Mouse (Mus musculus): Measurements from ENCODE around the gene Add2.
"Not testable (repeated sequence)": the region's sequence is repeated elsewhere in the genome, so short reads cannot be mapped to it uniquely, and the experiment has no call there.

Add2 gene

DNA sequence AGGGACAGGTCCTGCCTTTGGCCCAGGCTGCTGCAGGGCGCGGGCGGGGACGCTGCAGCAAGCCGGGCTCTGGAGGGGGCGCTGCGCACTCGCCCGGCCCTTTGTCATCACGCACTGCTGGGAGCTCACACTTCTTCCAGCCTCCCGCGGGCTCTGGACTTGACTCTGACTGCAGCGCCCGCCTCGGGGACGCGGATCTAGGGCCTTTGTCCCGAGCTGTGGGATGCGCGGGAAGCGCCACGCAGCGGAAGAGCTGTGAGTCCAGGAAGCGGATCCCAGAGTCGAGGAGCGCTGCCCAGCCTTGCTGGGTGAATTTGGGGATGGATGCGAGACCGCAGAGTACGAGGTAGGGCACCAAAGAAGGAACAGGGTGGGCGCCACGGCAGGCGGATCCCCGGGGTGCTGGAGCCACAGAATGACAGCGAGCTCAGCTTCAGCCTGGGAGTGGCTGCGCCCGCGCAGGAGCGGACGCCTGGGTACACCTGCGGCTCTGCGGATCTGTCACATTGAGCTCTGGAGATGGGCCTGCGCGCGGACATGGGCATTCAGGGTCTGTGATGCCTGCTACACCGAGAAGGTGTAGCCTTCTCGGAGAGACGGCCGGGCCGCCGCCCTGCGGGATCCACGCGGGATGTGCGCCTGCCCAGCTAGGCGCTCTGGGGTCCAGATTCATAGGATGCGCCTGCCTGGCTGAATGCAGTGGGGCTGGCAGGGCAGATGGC lies at the start of gene Add2:
Gene Add2, plus strand, starts transcription at position 81 of the 722 bp plus-strand sequence.
- no peak for DNase-seq (ENCODE audit: low read depth)

DNA sequence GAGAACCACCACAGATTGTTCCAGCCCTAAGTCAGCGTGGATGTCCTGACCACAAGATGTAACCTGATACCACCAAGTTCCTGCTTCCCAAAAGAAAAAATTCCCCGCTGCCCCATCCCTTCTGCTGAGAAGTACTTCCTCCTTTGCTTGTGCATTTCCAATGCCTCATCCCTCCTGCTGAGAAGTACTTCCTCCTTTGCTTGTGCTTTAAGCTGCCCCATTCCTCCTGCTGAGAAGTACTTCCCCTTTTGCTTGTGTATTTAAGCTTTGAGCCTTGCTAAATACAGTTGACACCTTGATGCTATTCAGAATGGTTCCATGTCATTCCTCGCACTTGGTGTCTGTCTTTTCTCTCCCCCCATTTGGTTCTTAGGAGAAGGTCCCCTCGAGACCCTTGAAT lies 49.7 kb upstream of the Add2 start:
- not testable (repeated sequence) for DNase-seq (ENCODE audit: low read depth)

DNA sequence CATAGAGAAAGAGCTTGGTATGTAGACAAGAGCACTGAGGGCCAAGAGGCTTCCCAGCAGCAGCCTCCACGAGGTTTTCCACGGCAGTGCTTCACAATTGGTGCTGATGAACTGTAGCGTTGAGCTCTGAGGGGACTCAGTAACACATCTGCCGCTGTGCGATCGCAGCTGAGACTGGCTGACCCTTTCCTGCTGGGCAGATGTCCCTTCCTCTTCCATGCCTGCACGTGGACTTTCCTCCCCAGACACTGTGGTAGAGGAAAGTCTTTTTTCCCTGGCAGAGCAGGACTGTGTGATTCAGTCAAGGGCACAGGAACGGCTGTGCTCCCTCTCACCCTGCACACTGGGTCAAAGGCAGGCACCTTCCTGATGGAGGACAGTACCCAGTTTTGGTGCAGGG lies 44.1 kb upstream of the Add2 start:
- DNase-seq (ENCODE audit: low read depth), result no peak

DNA sequence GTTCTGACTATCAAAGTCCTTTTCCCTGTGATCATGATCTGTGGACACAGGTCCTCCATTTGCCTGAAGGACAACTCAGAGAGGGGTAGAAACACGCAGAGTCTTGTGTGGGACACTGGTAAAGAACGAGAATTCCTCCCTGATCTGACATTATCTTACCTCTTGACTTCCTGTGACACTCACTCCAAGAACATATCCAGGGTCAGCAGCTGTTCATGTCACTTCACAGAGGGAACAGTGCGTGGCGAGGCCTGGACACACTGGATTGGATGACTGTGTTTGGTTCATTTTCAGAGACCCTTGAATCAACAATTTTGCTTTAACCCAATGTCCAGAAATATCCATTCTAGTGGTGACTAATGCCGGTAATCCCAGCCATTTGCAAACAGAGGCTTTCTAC lies 38.9 kb upstream of the Add2 start:
- DNase-seq (ENCODE audit: low read depth), result not testable (repeated sequence)

DNA sequence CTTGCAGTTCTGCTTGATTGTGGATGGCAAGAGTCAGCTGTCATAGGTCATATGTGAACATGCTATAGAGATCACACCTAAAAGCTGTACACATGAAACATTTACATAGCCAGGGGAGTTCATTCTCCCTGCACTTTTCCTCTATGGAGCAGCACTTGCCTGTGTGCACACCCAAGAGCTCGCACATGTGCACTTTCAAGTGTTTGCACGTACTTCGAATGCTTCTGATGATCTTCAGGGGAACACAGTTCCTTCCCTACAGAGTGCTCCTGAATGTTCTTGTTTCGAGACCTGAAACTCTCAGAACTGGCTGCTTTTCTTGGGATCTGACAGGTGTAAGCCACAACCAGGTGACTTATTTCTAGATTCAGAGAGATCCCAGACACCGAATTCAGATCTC lies 37.7 kb upstream of the Add2 start:
- not testable (repeated sequence) for DNase-seq (ENCODE audit: low read depth)

DNA sequence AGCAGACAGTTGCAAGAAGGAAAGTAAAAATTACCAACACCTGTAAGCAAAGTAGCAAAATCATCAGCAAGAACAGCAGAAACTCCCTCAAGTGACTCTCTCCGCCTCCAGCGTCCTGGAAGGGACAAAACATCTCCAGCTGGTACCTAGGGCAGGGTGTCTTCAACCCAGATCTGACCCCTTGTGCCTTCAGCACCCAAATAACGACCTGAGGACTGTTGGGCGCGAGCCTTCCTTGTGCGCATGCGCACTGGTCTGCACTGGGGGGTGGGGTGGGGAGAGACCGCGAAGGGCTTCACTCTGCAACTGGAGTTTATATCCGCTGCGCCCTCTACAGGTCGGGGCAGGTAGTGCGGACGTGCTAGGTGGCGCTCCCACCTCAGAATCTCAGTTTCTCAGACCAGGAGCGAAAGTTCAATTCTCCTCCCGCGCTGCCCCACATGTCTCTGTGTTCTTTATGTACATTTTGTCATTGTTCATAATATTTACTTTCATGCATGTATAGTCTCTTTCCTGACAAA lies 25.0 kb upstream of the Add2 start:
- peak; percentile 64 for DNase-seq (ENCODE audit: low read depth)

DNA sequence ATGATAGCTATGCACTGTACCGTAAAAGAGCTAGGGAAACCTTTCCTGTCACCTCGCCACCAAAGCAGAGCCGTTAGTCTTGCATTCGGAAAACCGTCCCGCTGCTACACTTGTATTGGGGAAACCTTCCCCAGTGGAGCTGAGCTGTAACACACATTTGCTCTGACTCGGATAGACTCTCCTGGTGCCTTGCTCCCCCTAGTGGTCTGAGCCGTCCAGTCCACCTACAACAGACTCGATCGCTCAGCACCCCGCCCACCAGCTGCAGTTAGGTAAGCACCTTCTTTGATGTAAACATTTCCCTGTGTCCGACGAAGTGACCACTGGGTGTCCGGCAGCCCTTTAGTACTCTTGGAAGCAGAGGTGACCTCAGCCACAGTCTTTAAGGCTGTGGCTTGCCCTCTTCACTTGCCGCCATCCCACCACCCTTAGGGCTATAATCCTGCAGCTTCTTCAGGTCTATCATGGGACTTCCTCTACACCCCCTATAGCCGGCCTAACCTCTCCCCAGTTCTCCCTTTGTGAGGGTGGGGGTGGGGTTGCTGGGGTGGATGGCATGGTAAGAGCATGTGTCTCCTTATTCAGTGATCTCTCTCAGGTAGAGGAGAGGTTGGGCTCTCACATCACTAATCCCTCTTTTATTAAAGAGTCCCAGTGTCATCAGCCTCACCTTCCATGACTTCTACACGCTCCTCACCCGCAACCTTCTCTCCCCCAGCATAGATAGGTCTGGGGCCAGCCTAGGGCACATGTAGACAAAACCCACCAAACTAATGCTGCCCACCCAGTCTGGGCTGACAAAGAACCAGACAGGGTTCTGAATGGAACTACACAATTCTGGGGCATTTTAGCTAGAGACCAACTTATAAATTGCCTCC lies 24.0 kb upstream of the Add2 start:
- DNase-seq (ENCODE audit: low read depth), result peak; percentile 91

DNA sequence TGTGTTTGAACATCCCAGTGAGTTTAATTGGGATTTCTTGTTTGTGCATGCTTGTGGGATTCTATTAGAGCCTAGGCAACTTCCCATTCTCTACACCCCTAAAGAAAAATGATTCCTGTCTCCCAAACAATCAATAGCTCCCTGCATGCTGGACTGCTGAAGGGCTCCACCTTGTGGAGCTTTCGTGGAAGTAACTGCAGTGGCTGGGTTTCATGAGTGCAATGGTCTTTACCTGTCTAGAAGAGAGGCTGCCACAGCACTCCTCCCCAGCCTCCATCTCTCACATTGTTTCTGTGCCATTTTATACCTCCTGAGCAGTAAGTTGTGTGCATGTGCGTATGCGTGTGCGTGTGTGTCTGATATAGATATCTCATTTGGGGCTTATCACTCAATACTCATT lies 18.5 kb upstream of the Add2 start:
- DNase-seq (ENCODE audit: low read depth), result peak; percentile 66

DNA sequence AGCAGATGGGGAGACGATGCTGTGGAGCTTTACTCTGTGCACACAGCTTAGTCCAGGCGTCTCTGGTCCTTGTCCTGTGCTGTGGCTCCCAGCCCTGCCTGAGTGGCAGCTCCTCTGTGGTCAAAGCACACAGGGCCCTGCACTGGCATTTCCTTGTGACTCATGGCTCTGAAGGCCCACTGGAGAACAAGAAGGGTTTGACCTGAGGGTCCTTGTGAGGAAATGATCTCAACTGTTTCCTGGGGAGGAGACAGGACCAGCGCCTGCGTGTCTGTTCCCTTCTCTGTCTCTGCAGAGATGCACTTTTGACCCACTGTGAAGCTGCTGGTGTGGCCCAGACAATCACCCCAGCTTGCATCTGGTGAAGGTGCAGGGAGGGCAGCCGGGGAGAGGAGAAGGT lies 13.7 kb upstream of the Add2 start:
- not testable (repeated sequence) for DNase-seq (ENCODE audit: low read depth)

DNA sequence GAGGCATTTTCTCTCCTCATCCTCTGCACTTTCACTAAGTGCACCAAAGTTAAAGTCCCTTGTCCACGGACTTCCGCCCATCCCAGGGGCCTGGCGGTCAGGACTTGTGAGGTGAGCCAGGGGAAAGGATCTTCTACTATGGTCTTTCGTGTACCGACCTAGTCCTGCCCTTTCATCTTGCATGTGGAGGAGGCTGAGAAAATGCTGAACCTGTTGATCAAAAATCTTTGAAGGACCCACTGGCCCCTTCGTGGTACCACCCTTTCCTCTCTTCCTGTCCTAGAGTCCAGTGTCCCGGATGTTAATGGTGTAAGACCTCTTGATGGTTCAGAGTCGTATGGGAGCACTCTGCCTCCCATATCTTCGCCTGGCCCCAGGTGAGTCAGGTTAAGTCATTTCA lies 12.6 kb upstream of the Add2 start, which contains the start of gene Figla:
Gene Figla, plus strand, starts transcription at position 301 of the 400 bp plus-strand sequence.
- DNase-seq (ENCODE audit: low read depth), result no peak

DNA sequence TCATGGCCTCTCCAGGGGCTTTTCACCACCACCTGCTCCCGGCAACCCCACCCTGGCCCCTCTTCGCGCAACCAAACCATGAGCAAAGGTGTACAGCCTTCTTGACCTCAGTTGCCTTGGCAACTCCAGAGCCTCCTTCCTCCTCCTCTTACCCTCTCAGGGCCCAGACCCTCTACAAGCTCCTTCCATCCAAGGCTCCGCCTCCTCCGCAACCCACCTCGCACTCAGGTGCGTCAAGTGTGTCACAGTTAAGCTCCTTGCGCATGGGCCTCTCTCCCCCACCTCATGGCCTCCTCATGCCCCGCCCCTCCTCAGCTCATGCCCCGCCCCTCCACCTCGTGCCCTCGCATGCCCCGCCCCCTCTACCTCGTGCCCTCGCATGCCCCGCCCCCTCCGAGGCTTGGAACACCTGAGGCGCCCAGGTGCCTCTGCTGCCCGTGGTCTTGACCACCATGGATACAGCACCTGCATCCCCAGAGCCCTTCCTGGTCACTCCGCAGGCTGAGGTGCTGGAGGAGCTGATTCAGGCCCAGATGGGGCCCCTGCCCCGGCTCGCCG lies 11.6 kb upstream of the Add2 start:
- no peak for DNase-seq (ENCODE audit: low read depth)

DNA sequence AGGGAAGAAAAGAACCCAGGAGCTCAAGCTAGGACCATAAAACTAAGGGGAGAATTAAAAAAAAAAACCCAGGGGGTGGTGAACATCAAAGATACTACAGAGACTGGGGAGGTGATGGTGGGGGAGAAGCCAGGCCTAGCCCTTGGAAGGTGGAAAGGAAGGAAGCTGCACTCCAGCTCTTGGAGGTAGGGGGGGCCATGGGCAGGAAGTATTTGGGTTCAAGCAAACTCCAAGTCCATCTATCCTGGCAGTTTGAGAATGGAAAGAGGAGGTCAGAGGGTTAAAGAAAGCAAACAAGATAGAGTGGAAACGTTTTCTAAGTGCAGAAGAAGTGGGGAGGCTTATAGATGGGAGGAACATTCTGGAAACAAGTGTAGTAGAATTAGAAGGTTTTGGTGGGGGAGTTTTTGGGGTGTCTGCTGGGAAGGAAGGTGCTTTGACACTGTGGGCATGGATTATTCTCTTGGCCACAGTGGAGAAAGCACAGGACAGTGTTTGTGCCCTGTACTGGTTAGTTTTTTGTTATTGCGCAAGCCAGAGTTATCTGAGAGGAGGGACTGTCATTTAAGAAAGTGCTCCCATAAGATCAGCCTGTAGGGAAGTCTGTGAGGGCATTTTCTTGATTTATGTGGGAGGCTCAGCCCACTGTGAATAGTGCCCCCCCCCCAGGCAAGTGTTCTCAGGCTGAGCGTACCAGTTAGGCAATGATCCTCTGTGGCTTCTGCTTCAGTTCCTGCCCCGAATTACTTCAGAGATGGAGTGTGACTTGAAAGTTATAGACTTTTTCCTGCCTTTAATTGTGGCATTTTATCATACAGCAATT lies 8.9 kb upstream of the Add2 start:
- DNase-seq (ENCODE audit: low read depth), result no peak

DNA sequence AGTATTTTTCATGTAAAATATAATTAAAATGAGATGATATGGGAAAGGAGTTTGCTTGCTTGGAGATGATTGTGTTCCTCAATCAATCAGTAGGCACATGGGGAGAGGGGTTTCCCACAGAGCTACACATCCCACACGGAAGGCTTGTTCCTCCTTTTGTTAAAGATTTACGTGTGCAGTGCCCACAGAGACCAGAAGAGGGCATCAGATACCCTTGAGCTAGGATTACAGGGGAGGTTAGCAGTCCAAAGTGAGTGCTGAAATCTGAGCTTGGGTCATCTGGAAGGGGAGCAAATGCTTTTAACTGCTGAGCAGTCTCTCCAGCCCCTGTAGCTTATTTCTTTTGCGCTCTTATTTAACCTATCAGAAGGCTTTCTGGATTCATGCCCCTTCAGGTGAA lies 7.5 kb upstream of the Add2 start:
- peak; percentile 62 for DNase-seq (ENCODE audit: low read depth)

DNA sequence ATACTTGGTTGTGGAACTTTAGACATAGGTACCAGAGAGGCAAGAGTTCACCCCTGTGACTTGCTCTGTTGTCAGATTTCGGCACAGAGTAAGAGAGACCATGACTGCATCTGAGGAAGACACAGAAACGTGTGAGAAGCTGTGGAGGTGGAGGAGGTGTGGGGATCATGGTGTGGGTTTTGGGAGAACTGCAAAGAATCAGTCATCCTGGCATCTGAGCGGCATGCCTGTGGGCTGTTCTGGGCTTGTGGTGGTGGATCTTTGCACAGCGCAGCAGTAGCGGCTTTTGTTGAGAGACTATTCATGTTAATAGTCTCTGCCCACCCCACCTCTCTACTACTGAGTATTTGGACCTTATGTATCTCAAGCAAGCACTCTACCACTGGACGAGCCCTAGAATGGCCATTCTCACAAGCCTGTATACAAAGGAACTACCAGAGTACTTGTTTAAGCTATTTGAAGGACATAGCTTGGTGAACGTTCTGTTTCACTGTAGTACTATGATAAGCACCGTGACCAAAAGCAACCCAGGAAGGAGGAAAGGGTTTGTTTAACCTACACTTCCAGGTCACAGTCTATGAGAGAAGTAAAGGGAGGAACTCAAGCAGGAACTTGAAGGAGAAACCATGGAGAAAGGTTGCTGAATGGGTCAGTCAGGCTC lies 1.7 kb upstream of the Add2 start:
- DNase-seq (ENCODE audit: low read depth), result no peak

DNA sequence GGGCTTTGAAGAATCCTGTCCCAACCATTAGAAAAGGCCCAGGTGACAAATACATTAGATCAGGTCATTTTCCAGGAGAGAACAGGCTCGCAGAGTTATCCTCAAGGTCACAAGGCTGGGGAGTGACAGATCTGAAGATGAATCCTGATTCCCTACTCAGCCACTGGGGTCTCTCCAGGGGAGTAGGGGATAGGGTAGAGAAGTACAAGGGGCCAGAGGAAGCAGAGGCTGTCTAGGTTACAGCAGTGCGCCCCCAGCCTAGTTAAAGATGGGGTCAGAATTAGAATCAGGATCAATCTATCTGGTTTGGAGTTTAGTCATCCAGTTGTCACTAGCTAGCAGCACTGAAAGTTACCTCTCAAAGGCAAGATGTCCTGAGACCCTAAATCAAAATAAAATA lies 331 bp upstream of the Add2 start:
- no peak for DNase-seq (ENCODE audit: low read depth)

DNA sequence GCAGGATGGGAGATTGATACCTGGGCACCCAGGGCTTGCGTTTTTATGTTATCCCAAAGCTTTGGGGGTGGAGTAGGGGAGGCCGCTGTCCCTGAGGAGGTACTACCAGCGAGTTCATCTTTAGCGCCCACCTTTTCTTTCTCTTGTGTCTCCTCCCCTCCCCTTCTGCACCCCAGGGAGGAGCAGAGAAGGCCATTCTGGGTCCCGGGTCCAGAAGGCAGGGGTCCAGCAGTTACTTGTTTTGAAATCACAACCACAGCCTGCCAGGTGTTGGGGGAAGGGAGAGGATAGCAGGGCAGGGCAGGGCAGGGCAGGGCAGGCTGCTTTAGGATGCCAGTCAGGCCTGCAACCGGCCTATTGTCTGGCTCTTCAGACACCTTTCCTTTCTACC lies 837 bp downstream of the Add2 start:
- no peak for DNase-seq (ENCODE audit: low read depth)

DNA sequence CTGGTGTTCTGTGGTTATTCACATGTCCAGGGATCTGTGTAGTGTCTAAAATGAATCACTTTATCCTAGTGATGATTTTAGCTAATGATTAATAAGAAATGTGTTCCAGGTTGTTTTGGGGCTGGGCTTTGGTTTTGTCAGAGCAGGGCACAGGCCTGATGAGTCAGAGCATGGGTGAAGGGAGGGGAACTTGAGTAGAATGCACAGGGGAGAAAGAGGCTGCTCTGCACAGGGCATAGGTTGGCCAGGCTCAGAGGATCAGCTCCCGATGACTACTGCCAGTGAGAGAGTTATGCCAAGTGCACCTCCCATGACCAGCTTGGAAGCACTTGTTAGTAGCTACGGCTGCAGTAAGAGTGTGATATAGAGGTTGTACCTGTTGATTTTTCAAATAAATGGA lies 3.0 kb downstream of the Add2 start:
- DNase-seq (ENCODE audit: low read depth), result no peak

DNA sequence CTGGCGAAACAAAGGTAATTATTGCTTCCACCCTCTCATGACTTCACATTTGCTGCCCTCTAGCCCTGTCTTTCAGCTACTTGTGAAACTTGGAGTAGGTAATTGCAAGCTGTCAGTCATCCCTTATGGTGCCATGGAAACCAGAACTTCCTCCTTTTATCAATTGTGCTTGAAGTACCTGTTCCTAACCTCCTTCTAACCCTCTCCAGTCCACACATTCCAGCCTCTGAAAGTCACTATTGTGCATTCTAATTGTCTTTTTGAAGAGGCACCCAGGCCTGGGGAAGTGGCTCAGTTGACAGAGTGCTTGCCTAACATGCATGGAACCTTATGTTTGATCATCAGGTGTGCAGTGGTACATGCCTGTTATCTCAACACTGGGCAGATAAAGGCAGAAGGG lies 5.2 kb downstream of the Add2 start:
- no peak for DNase-seq (ENCODE audit: low read depth)

DNA sequence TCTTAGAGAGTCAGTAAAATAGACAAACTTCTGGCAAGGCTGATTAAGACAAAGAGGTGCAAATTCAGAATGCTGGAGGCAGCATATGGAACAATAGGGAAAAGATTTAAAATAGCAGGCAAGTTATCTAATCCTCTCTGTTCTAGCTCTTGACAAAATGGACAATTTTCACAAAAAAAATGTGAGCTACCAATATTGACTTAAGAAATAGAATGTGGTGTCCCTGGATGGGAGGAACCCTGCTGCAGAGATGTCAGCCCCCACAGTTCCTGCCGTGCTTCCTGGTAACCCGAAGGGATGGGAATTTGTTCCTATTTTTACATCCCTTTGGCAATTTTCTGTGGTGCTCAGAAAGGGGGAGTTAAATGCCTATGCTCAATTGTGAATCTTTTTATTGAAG lies 10.4 kb downstream of the Add2 start:
- DNase-seq (ENCODE audit: low read depth), result no peak

DNA sequence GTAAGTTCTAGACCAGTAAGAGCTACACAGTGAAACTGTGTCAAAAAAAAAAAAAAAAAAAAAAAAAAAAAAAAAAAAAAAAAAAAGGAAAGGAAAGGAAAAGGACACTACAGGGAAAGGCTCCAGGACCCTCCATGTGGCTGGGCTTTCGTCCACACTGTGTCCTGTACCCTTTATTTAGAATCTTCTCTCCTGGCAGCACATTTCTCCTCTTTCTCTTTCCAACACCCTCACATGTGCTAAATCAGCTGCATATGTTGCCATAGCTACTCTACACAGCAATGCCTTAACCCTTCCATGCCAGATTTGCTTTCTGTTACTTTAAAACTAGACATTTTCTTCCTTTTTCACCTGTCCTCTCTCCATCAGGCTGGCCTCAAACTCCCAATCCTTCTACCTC lies 11.7 kb downstream of the Add2 start:
- no peak for DNase-seq (ENCODE audit: low read depth)

DNA sequence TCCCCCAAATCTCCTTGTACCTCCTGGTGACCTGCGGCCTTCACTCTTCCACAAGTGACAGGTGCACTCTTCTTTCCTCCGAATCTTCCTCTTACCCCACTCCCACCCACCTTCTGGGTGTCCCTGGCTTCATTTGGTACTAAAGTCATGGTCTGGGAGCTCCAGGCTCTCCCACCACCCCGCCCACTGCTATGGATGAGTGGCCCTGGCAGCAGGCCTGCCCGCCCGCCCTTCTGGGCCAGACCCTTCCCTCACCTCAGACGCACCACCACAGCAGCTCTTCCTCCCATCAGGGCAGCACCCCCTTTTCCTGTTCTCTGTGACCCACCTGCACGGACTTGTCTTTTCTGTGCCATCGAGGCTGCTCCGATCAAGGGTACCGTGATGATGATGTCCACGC lies 19.0 kb downstream of the Add2 start:
- no peak for DNase-seq (ENCODE audit: low read depth)

Measured in induced T-regulatory cell, adult 2 months (primary cell).